Mouse (Mus musculus): ENCODE results near the gene AV320801.
"Not testable (repeated sequence)": the region's sequence is repeated elsewhere in the genome, so short reads cannot be mapped to it uniquely, and the experiment has no call there.

Gene AV320801

DNA sequence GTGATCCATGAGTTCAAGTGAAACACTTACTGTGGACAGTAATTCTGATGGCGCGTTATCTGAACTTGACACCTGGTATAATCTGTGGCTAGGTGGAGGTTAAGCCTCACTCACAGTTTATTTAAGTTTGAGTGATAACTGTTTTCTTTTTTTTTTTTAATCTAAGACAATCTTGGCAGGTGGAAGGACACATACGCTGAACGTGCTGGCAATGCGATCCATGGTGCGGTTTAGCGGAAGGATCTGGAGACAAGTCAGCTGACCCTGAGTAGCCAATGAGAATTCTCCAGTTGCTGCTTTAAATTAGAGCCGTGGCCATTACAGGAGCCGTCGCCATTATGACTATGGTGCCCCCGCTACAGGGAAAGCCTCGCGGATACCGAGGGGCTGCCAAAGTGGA lies at the start of gene AV320801:
AV320801 (plus strand) TSS at position 301 of the 400 bp plus-strand sequence.
- DNase-seq: not testable (repeated sequence)

DNA sequence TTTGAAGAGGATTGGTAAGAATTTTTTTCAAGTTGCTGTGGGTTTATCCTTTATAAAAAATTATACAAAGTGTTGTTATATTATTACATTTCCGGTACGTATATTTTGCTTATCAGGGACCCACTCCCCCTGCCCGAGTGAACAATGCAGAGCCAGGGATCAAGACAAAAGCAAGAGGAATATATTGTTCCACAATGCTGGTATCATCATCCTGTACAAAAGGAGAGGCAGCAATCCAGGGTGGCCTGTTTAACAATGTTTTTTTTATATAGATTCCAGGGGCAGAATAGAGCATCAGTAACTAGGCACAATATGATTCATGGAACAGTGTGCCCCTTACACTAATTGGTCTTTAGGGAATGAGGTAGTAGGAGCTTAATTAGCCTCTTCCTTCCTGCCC lies 30.2 kb upstream of the AV320801 start:
- DNase-seq: not testable (repeated sequence)

DNA sequence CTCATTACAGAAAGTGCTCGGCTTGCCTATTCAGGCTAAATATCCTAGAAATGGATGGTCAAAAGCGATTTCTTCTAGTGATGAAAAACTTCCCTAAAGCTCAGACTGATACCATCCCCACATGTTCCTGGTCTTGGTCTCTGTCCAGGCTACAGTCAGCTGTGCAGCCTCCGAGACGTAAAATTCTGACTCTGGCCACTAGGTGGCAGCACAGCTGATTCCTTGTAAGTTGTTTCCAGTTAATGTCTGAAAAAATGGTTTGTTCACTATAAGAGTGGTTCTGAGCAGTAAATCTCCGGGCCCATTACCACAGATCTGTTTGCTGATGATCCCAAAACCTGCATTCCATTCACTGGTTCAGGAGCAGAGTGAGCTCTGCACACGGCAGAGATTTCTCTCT lies 12.5 kb upstream of the AV320801 start:
- DNase-seq: not testable (repeated sequence)

GRCm38 (mm10) chrX:135483183-135483582 lies 11.2 kb upstream of the AV320801 start:
- not testable (repeated sequence) for DNase-seq
